Comparison of ENCODE assay signal across 11 mouse cellular contexts in the genomic region with DNA sequence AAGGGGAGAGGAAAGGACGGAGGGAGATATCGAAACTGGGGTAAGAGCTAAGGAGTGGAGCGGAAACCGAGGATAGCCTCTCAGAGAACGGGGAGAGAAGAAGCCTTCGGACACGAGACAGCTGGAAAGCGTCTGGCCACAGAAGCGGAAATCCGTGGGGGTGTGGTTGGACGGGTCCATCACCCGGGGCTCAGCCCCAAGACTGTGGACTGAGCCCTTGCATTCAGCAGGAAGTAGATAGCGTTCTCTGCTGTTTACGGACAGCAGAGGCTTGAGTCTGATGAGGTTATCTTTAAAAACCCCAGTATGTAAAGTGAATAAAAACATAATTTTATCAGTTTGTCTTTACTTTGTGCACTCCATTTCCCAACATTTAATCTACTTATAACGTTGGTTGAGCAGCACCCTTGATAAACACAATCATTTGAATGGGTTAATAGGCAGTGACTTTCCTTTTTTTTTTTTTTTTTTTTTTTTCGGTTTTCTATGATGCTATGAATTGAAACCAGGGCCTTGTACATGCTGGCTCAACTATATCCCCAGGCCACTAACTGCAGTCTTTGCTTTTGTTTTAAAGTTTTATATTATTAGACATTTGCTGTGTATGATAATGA. TPM values are rescaled to one million over a fixed set of nuclear protein-coding genes. Genes with fewer than 3 reads are reported as not detected.
DNase-seq lines count a peak whose midpoint lies in the region; ATAC-seq and TF ChIP-seq lines count a peak whose summit lies in the region.
"Had no signal": no experiment of that assay in that cellular context is flagged by ENCODE, and none has a peak within 500 bp of the region (broad histone marks: within the 10 kb centered on the region; RNA-seq: fewer than 3 reads in every experiment).

No protein-coding gene starts in this region.

- no peak for TF ChIP-seq CTCF in liver, postnatal 0 days (IDR thresholded peaks at IDR 0.05; ENCODE audit: low read depth)

- WGBS in liver, postnatal 0 days (ENCODE audit: insufficient replicate concordance), result 52% methylated on average over 16 of the region's 16 CpGs
- 85% methylated on average over 16 of the region's 16 CpGs for WGBS in neural tube, embryonic 15.5 days
- 85% methylated on average over 16 of the region's 16 CpGs for WGBS in hindbrain, embryonic 11.5 days

- H3K9ac ChIP-seq in liver, postnatal 0 days (replicated peaks), result no peak overlapping the region
- no peak overlapping the region for H3K9ac ChIP-seq in neural tube, embryonic 15.5 days (replicated peaks)
- H3K9ac ChIP-seq in hindbrain, embryonic 11.5 days (ENCODE audit: low read depth, low read length), result no peak overlapping the region

- 0 out of 2 replicates have a peak, but pooled peaks cover 3% of the 10 kb centered on the region for H3K9me3 ChIP-seq in erythroblast, embryonic 14.5 days (ENCODE audit: control insufficient read depth, low read length)
- H3K9me3 ChIP-seq in liver, postnatal 0 days (ENCODE audit: low read length), result no peaks in the 10 kb centered on the region
- no peaks in the 10 kb centered on the region for H3K9me3 ChIP-seq in neural tube, embryonic 15.5 days (replicated peaks)
- H3K9me3 ChIP-seq in hindbrain, embryonic 11.5 days (ENCODE audit: control insufficient read depth, low read length), result no peaks in the 10 kb centered on the region
- H3K9me3 ChIP-seq: G1E had no signal

- no peak for ATAC-seq in erythroblast, adult 5-6 weeks (replicated peaks; ENCODE audit: low FRiP score, poor library complexity, severe bottlenecking)
- peak; percentile 36; the same call in 1 of the 2 replicates for ATAC-seq in liver, postnatal 0 days
- ATAC-seq in neural tube, embryonic 15.5 days (ENCODE audit: low FRiP score), result no peak
- ATAC-seq in hindbrain, embryonic 11.5 days (ENCODE audit: low FRiP score), result no peak

- no peak for TF ChIP-seq EP300 in liver, postnatal 0 days (IDR thresholded peaks at IDR 0.05; ENCODE audit: low read depth)

- peaks cover 11% of the 10 kb centered on the region for H3K4me1 ChIP-seq in erythroblast, embryonic 14.5 days (ENCODE audit: control insufficient read depth)
- no peaks in the 10 kb centered on the region for H3K4me1 ChIP-seq in liver, postnatal 0 days (ENCODE audit: insufficient read depth)
- no peaks in the 10 kb centered on the region for H3K4me1 ChIP-seq in neural tube, embryonic 15.5 days
- no peaks in the 10 kb centered on the region for H3K4me1 ChIP-seq in hindbrain, embryonic 11.5 days (replicated peaks; ENCODE audit: control insufficient read depth, insufficient read depth, low read length)

- peaks cover 6% of the 10 kb centered on the region for H3K27me3 ChIP-seq in erythroblast, embryonic 14.5 days (ENCODE audit: control insufficient read depth)
- no peaks in the 10 kb centered on the region for H3K27me3 ChIP-seq in liver, postnatal 0 days (ENCODE audit: insufficient read depth, low read length)
- H3K27me3 ChIP-seq in neural tube, embryonic 15.5 days (replicated peaks), result no peaks in the 10 kb centered on the region
- no peaks in the 10 kb centered on the region for H3K27me3 ChIP-seq in hindbrain, embryonic 11.5 days (ENCODE audit: control insufficient read depth, insufficient read depth, low read length)

- no peaks in the 10 kb centered on the region for H3K36me3 ChIP-seq in erythroblast, embryonic 14.5 days (ENCODE audit: control insufficient read depth)
- no peaks in the 10 kb centered on the region for H3K36me3 ChIP-seq in liver, postnatal 0 days (replicated peaks; ENCODE audit: insufficient read depth, low read length)
- H3K36me3 ChIP-seq in neural tube, embryonic 15.5 days, result no peaks in the 10 kb centered on the region
- H3K36me3 ChIP-seq in hindbrain, embryonic 11.5 days (ENCODE audit: control insufficient read depth, insufficient read depth, low read length), result no peaks in the 10 kb centered on the region
- H3K36me3 ChIP-seq: G1E had no signal

- H3K27ac ChIP-seq in liver, postnatal 0 days (ENCODE audit: low read depth), result no peak overlapping the region
- no peak overlapping the region for H3K27ac ChIP-seq in neural tube, embryonic 15.5 days (replicated peaks)
- H3K27ac ChIP-seq in hindbrain, embryonic 11.5 days (ENCODE audit: low read depth, low read length), result no peak overlapping the region

- H3K4me3 ChIP-seq in erythroblast, embryonic 14.5 days (replicated peaks), result peak overlapping the region; percentile 63
- no peak overlapping the region for H3K4me3 ChIP-seq in liver, postnatal 0 days (ENCODE audit: low read depth, low read length)
- H3K4me3 ChIP-seq in neural tube, embryonic 15.5 days (replicated peaks), result no peak overlapping the region
- no peak overlapping the region for H3K4me3 ChIP-seq in hindbrain, embryonic 11.5 days (ENCODE audit: low read depth, low read length)

- H3K4me2 ChIP-seq in liver, postnatal 0 days (ENCODE audit: low read depth, low read length), result peak overlapping the region; percentile 26
- no peak overlapping the region for H3K4me2 ChIP-seq in neural tube, embryonic 15.5 days
- H3K4me2 ChIP-seq in hindbrain, embryonic 11.5 days (replicated peaks; ENCODE audit: low read depth, low read length), result no peak overlapping the region

- DNase-seq in urinary bladder, postnatal 14 days (ENCODE audit: low spot score), result peak; percentile 47
- DNase-seq in urinary bladder, adult 2 months (ENCODE audit: low spot score), result no peak
- peak; percentile 38 for DNase-seq in liver, postnatal 0 days
- DNase-seq in hindbrain, embryonic 11.5 days (ENCODE audit: low spot score), result no peak
- DNase-seq in cerebellum, adult 18-20 months, result no peak
- DNase-seq: adrenal gland, postnatal 10 days; cerebellum, adult 9-10 months had no signal

RNA-seq across cellular contexts. Expression of a gene that starts 7.6 kb away (rescaled TPM):
- 1.3 TPM in 2 replicates for polyA plus RNA-seq in erythroblast, embryonic 14.5 days (2012)
- 42.7 and 43.7 TPM in 2 replicates for total RNA-seq in erythroblast, adult 5-6 weeks (2015; ENCODE audit: low replicate concordance)
- 43.8 and 50.0 TPM in 2 replicates for total RNA-seq in erythroblast, adult 5-6 weeks (2017; ENCODE audit: low replicate concordance)
- 80.1 and 82.6 TPM in 2 replicates for polyA plus RNA-seq in urinary bladder, adult 2 months (2012; rRNA removed)
- 20.9 and 21.5 TPM in 2 replicates for polyA plus RNA-seq in liver, postnatal 0 days (2015; fragmentation: Nextera tagmentation; extraction: Ambion mirVana)
- polyA plus RNA-seq in neural tube, embryonic 15.5 days (2015; fragmentation: Nextera tagmentation; extraction: Ambion mirVana), result 144 and 163 TPM in 2 replicates
- 166 and 195 TPM in 2 replicates for polyA plus RNA-seq in hindbrain, embryonic 11.5 days (2014; fragmentation: Nextera tagmentation; extraction: Ambion mirVana)

Comparison
In these comparisons a context has a peak if more than half of its experiments do, and no peak if none do; other contexts are left out.
1. DNase-seq: peak in urinary bladder, postnatal 14 days (single experiment) and liver, postnatal 0 days (single experiment); none in urinary bladder, adult 2 months (single experiment), hindbrain, embryonic 11.5 days (single experiment) and cerebellum, adult 18-20 months (0 of 2).